Mouse (Mus musculus) retina, adult 2 months (tissue): ENCODE measurements at regions not wholly inside any gene's neighbourhood (a gene's known extent, or its start where the extent isn't known, plus 50 kb on each side); places are given as distances from the start of the nearest gene placed in this dataset.
"Not testable (repeated sequence)": the region's sequence is repeated elsewhere in the genome, so short reads cannot be mapped to it uniquely, and the experiment has no call there.

Experiments
- DNase-seq: peaks from one replicate; pipeline ENCODE4 v3.0.0-alpha.2; 2012; ENCODE audit warnings: low read depth, low spot score

GRCm38 (mm10) chr4:66691598-66692220 lies 135.7 kb upstream of the Tlr4 start:
- no peak for DNase-seq

- DNase-seq: no peak
Observed at GRCm38 (mm10) chr4:66693982-66694578, 133.3 kb upstream of the Tlr4 start.

- DNase-seq: peak; percentile 13
Observed at GRCm38 (mm10) chr4:66715821-66716760, 111.3 kb upstream of the Tlr4 start.

GRCm38 (mm10) chr4:66737407-66737806 lies 90.0 kb upstream of the Tlr4 start:
- no peak for DNase-seq

- not testable (repeated sequence) for DNase-seq
Observed at GRCm38 (mm10) chr4:66743421-66743820, 84.0 kb upstream of the Tlr4 start.

- peak; percentile 18 for DNase-seq
Observed at GRCm38 (mm10) chr4:66768762-66769161, 58.6 kb upstream of the Tlr4 start.
